Mouse (Mus musculus): ENCODE data around the gene Srp54a.
"Not testable (repeated sequence)": the region's sequence is repeated elsewhere in the genome, so short reads cannot be mapped to it uniquely, and the experiment has no call there.

Gene Srp54a

GRCm38 (mm10) chr12:55079726-55080600 lies at the start of gene Srp54a, which contains the start of gene 2700097O09Rik:
TSS of gene Srp54a (plus strand) at chr12:55080262.
TSS of gene 2700097O09Rik (minus strand) at chr12:55080110.
- peak; percentile 94 to 96 for DNase-seq

- DNase-seq, result no peak
These were observed 39.1 kb upstream of the Srp54a start for GRCm38 (mm10) chr12:55041011-55041410.

GRCm38 (mm10) chr12:55049731-55050353 lies 30.2 kb upstream of the Srp54a start:
- no peak for DNase-seq

GRCm38 (mm10) chr12:55051210-55052173 lies 28.6 kb upstream of the Srp54a start:
- no peak for DNase-seq

- no peak for DNase-seq
These were observed 26.8 kb upstream of the Srp54a start for GRCm38 (mm10) chr12:55053267-55053666.

- no peak for DNase-seq
These were observed 25.4 kb upstream of the Srp54a start for GRCm38 (mm10) chr12:55054551-55055241.

GRCm38 (mm10) chr12:55056703-55057102 lies 23.4 kb upstream of the Srp54a start:
- DNase-seq, result no peak

GRCm38 (mm10) chr12:55058865-55059615 lies 21.0 kb upstream of the Srp54a start:
- no peak for DNase-seq

- DNase-seq, result no peak
These were observed 20.2 kb upstream of the Srp54a start for GRCm38 (mm10) chr12:55059812-55060211.

- DNase-seq, result no peak
These were observed 19.7 kb upstream of the Srp54a start for GRCm38 (mm10) chr12:55060212-55060898.

- no peak for DNase-seq
These were observed 19.1 kb upstream of the Srp54a start for GRCm38 (mm10) chr12:55061006-55061405.

GRCm38 (mm10) chr12:55062141-55062540 lies 17.9 kb upstream of the Srp54a start:
- no peak for DNase-seq

GRCm38 (mm10) chr12:55072495-55072894 lies 7.6 kb upstream of the Srp54a start:
- DNase-seq, result no peak

- DNase-seq, result no peak
These were observed 6.4 kb upstream of the Srp54a start for GRCm38 (mm10) chr12:55073686-55074085.

- peak; percentile 72 to 78 for DNase-seq
These were observed 4.8 kb upstream of the Srp54a start for GRCm38 (mm10) chr12:55075296-55075695.

- DNase-seq, result not testable (repeated sequence)
These were observed 1.4 kb upstream of the Srp54a start for GRCm38 (mm10) chr12:55078706-55079105.

- DNase-seq, result not testable (repeated sequence)
These were observed 510 bp downstream of the Srp54a start for GRCm38 (mm10) chr12:55080601-55080942.

GRCm38 (mm10) chr12:55092127-55092526 lies 12.1 kb downstream of the Srp54a start:
- DNase-seq, result not testable (repeated sequence)

- not testable (repeated sequence) for DNase-seq
These were observed 32.6 kb downstream of the Srp54a start for GRCm38 (mm10) chr12:55112616-55113015.

GRCm38 (mm10) chr12:55124242-55124641 lies 44.2 kb downstream of the Srp54a start, which contains the start of gene Fam177a:
TSS of gene Fam177a (plus strand) at chr12:55124469.
- DNase-seq, result not testable (repeated sequence)

GRCm38 (mm10) chr12:55124731-55125130 lies 44.7 kb downstream of the Srp54a start:
- DNase-seq, result not testable (repeated sequence)

All from cerebellum, postnatal 25 days (tissue).